Mouse (Mus musculus): Measurements from ENCODE around the gene Zfp3. TPM values are rescaled to one million over a fixed set of nuclear protein-coding genes. Genes with fewer than 3 reads are reported as not detected.
"Not testable (repeated sequence)": the region's sequence is repeated elsewhere in the genome, so short reads cannot be mapped to it uniquely, and the experiment has no call there.

Zfp3 gene
- total RNA-seq, 2 experiments from 2014 or later = 17.7 to 21.0 TPM

DNA sequence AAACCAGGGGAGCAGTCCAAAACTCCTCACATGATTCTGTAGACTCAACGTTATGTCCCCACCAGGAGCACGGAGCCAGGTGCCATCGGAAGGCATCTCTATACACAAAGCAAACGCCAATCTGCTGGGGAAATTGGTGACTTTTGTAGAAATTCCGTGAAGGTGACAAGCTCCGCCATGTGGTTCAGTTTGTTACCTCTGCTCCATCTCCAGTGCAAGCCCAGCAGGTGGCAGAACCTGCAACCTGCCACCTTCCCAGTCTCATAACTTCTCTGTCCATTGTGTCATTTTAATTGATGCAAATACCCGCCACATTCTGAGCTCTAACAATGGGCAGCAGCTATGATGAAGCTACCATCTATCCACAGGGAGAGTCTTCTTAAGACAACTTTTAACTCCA is 9.1 kb upstream of the Zfp3 start:
- no peak for DNase-seq (ENCODE audit: low spot score in 2 of 2)

DNA sequence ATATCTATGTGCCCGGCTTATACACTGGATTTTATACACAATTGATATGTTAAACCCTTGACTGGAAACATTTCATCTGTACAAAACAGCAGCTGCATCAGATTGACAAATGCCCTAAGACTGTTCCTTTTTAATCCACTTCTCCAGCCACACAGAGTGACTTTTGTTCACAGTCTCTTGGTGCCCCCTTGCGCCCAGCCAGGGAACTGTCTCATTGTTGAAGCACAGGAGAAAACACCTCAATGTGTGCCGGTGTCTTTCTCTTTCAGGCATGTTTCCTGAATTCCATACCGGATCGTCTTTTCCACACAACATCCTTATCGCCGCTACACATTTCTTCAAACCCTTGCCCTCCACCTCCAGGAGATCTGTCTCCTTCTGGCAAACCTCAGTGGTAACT is 8.4 kb upstream of the Zfp3 start:
- peak; percentile 80 to 86 for DNase-seq (ENCODE audit: low spot score in 2 of 2)

DNA sequence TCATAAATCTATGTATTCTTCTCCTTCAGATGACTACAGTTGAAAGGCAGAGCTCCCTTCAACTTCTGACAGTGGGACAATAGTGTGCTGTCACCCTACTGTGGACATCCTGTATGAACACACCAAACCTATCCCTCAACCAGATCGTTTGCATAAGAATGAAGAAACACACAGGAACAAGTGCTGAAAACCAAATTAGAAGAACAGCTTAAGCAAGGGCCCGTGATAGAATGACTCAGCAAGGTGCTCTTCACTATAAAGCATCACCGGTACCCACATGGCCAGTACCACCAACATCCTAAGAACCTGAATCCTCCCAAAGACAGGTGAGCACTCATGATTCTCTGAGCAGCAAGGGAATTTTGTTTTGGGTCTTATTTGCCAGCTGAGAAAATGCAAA is 3.6 kb upstream of the Zfp3 start:
- not testable (repeated sequence) for DNase-seq (ENCODE audit: low spot score in 2 of 2)

DNA sequence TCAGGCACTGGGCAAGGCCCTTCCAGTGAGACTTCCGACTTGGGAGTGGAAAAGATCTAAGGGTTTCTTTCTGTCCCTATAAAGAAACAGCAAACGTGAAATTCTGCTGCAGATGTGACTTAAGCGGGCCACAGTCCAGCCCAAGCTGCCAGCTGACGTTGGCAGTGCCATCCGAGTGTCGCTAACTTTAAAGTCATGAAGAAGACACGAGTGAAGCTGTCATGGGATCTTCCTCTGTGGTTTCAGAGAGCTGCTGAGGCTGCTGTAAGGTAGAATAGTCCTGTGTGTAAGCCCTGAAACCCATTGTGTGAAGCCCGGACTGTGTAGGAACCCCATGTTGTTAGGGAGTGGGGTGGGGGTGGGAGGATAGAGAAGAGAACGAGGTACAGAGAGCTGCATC is 1.4 kb upstream of the Zfp3 start:
- DNase-seq (ENCODE audit: low spot score in 2 of 2) = no peak

DNA sequence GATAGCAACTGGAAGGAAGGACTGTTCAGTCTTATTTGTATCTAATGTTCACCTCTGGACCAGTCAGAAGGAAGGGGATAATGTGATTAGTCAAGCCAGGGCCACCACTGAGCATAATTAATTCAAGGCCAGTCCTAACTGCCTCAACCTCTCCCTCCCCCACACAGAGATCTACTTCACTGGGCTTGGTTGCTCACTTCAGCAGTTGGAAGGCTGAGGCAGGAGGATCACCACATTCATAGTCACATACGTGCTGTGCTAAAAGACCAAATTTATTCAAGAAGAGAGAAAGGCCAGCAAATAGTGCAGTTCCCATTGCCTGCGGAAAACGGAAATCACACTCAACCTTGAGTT is 450 bp upstream of the Zfp3 start:
- no peak for DNase-seq (ENCODE audit: low spot score in 2 of 2)

DNA sequence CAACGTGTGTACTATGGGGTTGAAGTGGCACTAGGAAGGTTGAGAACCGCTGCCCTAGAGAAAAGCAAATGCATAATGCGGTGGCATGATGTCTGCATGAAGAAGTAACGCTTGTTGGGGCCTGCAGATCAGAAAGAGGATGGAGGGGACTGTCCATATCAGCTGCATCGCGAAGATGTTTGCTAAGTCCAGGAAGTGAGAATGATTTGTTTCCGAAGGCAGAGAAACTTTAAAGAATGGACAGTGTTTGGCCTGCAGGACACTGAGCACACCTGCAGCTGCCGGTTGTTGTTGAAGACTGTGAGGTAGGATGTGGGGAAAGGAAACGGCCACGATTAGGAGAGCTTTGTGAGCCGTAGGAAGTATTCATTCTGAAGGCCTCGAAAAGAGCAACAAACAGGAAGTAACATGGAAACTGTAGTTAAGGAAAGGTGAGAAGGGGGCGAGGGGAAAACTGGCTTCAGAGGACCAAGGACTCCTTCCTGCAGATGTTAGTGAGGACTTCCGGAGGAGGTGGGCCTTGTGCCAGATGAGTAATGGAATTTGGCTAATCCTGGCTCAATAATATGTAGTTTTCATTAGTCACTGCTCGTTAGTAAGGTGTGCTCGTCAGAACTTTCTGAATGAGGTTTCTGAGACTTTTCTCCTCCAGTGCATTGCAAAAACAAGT is 1.9 kb downstream of the Zfp3 start:
- DNase-seq (ENCODE audit: low spot score in 2 of 2) = no peak

DNA sequence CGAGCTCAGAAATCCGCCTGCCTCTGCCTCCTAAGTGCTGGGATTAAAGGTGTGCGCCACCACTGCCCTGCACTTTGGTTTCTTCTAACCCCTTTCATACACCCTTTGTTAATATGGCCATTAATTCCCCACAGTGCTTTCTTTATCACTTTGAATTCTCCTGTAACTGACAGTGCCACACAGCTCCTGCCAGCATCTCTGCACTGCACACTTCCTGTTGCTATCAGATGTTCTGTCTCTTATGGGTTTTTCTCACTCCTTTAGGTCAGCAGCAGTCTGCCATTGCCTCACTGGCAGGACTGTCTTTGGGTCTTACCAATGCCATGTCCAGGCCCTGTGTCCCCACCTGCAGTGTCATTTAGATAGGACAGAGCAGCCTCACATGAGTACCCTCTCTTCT is 6.8 kb downstream of the Zfp3 start:
- DNase-seq (ENCODE audit: low spot score in 2 of 2) = no peak

DNA sequence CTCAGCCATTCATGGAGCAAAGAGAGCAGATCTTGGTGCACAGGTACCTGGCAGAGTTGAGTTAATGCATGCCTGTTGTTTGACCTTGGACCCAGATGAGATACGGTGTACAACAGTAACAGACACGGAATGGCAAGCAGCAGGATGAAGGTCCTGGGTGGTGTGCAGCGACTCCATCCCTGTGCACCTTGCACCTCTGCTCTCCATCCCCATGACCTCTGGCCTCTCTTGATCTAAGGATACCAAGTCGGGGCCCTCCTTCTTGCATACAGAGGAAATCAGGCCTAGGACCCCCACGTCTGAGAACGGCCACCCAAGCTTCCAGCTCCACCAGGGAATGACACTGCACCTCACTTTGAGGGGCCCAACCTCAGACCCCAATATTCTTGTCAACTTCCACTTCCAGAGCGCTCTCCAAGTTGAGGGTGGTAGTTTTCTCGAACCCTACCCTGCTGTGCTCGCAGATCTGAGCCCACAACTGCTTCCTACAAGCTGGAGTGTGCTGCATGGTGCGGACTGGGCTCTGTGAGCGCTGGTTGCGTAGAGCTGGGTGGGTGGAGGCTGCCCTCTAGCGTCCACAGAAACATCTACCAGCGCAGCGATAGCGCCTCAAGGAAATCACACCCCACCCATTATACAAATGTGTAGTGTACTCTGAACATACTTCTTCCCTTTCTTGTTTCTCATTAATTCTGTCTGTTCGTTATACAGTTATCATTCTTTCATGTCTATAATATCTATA is 13.0 kb downstream of the Zfp3 start:
- peak; percentile 51 to 67 for DNase-seq (ENCODE audit: low spot score in 2 of 2)

DNA sequence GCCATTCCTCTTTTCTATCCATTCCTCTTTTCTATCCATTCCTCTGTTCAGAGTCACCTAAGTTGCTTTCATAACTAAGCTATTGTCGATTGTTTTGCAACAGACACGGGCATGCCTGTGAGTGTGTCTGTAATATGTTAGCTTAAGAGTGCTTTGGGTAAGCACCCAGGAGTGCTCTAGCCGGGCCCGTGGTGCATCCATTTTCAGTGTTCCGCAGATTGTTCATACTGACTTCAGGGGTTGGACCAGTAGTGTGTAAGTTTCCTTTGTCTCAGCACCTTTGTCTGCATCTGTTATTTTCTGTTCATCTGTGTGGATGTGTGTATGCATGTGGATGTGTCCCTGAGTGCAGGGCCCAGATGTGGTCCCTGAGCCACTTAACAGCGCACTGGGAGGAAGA is 13.6 kb downstream of the Zfp3 start:
- DNase-seq (ENCODE audit: low spot score in 2 of 2) = no peak

DNA sequence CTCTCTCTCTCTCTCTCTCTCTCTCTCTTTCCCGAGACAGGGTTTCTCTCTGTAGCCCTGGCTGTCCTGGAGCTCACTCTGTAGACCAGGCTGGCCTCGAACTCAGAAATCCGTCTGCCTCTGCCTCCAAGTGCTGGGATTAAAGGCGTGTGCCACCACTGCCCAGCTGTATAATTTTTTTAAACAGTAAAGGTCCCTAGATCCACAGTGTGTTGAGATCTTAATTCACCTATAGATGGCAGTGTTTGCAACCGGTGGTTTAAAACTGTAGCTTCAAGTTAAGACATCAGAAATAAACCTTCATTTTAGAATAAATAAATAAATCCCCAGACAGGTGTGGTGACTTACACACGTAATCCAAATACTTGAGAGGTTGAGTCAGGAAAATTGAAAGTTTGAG is 14.0 kb downstream of the Zfp3 start:
- peak in 1 of 2 experiments; percentile 41 for DNase-seq (ENCODE audit: low spot score in 2 of 2)

DNA sequence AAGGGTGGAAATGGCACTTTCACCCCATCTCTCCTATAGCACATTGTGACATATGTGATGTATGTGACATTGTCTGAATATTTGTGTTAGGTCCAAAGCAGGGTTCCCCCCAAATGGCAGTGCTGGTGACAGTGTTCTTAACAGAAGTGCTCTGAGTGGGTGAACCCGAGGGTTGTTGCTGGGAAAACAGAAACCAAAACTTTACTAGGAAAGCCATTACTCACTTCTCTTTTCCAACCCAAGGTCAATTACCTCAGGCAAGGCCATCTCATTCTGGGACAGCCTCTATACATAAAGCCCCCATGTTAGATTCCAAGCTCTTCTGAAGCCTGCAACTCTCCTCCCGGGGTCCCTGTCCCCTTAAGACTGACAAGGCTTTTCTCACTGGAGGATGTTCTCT is 21.9 kb downstream of the Zfp3 start:
- DNase-seq (ENCODE audit: low spot score in 2 of 2) = no peak

DNA sequence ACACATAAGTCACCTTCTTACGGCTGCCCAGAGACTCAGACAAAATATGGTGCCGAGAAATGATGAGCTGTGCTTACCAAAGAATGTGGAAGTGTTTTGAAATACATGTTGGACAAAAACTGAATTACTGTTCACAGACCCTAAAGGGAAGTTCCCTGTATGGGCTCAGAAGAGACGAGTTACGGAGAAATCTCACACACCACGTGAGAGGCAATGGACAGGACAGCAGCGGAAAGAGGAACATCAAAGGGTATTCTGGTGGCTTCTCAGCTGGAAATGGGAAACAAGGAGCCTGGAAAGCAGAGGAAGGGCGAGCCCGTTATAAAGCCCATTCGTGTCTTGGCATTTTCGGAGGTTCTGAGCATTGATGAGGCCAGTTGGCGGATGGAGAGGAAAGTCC is 23.0 kb downstream of the Zfp3 start:
- no peak for DNase-seq (ENCODE audit: low spot score in 2 of 2)

DNA sequence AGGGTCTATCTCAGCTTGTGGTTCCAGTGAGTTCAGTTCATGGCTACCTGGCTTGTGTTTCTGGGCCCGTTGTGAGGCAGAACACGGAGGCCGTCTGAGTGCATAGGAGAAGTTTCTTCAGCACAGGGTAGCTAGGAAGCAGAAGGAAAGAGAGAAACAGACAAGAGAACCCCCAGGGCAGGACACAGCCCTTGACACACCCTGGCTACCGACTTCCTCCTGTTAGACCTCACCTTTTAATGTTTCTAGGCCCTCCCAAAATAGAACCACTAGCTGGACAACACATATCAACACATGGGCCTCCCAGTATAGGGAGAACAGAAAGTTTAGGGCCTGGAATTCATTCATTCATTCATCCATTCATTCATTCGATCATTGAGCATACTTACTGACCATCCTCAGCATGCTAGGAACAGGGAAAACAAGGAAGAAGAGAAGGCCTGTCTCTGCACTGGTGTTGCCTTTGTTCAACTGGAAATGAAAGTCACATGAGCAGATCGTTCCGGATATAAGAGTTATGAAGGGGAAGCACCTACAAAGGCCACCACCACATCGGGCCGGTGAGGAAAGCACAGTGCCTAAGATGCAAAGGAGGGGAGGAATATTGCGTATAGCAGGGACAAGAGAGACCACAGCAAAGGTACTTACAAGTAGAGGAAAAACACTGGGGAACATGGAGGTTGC is 25.1 kb downstream of the Zfp3 start:
- DNase-seq (ENCODE audit: low spot score in 2 of 2) = no peak

DNA sequence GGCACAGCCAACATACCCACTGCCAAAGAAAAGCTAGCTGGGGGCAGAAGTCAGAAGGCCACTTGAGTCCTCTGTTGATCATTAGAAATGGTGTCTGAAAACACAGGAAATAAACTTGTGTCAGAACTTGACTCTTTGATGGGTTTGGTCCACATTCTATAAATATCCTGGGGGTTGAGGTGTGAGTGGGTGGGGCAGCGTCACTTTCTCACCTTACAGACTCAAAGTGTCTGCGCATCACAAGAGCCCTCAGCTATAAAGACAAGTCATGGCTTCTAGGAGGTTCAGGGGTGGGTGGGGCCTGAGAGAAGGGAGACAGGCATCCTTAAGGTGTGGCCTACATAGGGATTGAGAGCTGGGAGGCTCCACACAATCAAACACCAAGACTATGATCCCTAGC is 26.4 kb downstream of the Zfp3 start:
- DNase-seq (ENCODE audit: low spot score in 2 of 2) = no peak

DNA sequence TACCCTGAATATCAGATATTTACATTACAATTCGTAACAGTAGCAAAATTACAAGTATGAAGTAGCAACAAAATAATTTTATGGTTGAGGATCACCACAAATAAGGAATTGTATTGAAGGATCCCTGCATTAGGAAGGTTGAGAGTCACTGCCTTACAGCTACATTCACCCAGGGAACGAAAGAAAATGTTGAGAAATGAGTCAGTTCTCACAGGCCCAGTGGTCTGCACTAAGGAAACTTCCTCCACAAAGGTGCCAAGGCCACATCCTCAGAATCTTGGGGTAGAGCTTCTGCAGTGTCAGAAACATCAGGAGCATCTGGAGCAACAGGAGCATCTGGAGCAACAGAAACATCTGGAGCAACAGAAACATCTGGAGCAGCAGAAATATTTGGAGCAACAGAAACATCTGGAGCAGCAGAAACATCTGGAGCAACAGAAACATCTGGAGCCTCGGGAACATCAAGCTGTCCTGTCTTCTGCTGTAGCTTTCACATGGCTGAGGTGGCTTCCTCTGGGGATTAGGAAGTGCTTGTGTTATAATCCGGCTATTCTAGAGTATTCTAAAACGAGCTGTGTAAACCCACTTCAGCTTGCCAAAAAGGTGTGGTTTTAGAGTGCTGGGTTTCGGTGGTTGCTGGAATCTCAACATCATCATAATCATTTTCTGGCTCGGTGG is 27.0 kb downstream of the Zfp3 start:
- DNase-seq (ENCODE audit: low spot score in 2 of 2) = no peak

DNA sequence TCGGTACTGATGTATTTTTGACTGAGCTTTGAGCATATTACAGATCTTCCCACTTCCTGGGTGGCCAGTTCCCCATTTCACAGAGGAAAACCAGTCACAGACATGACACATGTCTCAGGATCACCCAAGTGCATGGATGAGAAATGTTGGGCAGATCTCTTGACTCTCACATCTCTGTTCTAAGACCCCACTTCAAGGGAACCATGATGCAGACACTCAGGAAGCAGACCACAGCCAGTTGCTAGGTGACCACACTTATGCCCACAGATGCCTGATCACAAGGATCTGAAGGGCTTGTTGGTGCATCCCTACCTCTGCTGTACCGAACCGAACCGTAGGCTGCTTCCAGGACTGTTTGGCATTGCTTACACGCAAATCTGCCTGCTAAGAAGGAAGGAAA is 27.7 kb downstream of the Zfp3 start:
- DNase-seq (ENCODE audit: low spot score in 2 of 2) = no peak

DNA sequence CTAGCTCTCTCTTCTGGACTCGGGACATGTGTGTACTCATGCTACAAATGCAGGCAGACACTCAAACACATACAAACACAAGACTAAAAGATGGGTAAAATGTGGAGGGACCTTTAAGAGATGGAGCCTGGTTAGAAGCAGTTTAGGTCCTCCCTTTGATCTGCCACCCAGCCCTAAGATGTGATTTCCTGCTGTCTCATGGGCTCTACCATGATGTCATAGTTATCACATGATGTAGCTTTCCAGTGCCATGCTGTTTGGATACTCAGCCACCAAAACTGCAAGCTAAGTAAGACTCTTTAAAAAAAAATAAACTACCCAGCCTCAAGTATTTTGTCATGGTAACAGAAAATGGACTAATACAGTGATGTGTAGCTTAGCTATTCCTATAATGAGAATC is 28.4 kb downstream of the Zfp3 start:
- DNase-seq (ENCODE audit: low spot score in 2 of 2) = no peak

DNA sequence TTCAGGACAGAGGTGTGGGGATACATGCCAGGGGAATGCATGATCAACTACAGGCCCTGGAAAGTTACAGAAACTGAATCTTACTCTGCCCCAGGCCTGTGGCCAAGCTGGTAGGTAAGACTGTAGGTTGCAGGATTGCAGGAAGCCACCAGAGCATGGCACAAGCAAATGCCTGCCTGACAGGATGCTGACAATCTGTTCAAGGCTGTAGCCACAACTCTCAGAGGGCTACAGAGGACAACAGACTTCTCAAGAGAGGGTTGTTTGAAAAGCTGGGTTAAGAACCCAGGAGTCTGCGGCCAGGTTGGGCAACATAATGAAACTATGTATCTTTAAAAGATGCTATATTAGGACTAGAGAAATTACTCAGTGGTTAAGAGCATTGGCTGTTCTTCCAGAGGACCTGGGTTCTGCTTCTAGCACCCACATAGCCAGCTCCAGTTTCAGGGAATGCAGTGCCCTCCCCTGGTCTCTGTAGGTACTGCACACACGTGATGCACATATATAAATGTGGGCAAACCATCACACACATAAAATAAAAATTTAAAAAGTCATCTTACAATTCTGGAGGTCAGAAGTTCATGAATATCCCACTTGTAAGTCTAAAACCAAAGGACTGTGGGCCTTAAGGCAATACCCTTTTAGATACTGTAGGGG is 38.3 kb downstream of the Zfp3 start:
- DNase-seq (ENCODE audit: low spot score in 2 of 2) = no peak

DNA sequence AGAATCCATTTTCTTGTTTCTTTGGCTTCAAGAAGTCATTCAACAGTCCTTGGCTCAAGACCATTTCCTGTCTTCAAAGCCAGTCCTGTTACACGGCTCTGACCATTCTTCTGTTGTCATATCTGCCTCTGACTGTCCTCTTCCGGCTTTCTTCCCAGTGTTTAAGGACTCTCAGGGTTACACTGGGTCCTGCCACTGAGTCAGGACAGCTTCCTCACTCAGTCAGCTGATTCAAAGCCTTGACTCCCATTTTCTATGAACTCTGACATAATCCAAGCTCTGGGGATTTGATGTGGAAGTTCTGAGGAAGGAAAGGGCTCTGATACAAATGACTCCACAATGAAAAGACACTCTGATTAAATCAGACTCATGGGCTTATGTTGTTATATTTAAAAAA is 38.9 kb downstream of the Zfp3 start:
- no peak for DNase-seq (ENCODE audit: low spot score in 2 of 2)

DNA sequence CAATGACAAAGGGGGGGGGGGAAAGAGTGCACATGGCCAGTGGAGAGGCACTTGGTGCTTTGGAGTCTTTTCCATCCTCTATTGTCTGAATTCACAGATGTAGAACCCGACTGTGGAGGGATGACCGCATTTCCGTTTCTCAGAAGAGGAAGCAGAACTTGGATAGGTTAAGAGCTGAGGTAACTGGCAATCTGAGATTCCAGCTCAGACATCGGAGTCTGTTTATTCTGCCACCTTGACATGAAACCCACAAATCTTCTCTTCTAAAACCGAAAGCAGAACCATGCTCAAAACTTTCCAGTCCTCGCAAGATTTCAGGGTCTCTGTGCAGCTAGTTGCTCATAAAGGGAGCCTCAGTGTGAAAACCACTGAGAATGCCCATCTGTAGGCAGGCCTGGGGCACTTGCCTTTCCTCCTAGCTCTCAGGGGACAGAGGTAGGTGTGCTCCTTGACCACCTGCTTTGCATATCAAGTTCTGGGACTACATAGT is 39.7 kb downstream of the Zfp3 start:
- no peak for DNase-seq (ENCODE audit: low spot score in 2 of 2)

DNA sequence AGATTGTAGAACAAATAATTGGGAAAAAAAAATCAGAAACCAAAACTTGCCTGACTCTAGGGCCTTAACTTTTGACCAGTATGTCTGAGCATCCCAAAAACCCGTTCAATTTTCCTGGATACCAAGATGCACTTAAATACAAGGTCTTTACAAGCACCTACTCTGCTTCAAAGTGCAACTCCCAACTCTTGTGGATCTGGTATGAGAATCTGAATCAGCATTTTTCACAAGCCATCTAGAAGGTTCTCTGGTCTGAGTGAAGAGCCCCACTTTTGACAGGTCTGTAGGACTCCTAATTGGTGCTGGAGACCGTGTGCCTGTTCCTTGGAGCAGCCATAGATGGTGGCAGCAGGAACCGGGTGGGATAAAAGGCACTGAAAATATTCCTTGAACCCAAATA is 40.4 kb downstream of the Zfp3 start:
- no peak for DNase-seq (ENCODE audit: low spot score in 2 of 2)

All from layer of hippocampus, postnatal 14 days (tissue).